Mouse (Mus musculus): ENCODE measurements at regions not wholly inside any gene's neighbourhood (a gene's known extent, or its start where the extent isn't known, plus 50 kb on each side); places are given as distances from the start of the nearest gene placed in this dataset.

DNA sequence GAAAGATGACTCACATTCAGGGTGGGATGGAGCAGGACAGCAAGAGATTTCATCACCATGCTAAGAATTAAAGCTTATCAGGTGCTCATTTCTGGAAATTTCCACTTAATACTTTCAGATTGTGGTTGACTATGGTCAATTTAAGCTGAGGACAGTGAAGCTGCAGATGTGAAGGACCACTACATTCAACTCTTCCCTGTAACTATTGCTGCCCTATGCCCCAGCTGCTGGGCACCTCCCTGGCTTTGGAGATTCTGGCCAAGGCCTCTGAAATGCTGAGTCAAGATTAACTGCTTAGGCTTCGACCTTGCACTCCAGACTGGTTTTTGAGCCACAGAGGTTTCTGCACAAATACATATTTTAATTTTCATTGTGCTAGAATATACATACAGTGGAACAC is 140.4 kb upstream of the Grik3 start:
- DNase-seq, result no peak

DNA sequence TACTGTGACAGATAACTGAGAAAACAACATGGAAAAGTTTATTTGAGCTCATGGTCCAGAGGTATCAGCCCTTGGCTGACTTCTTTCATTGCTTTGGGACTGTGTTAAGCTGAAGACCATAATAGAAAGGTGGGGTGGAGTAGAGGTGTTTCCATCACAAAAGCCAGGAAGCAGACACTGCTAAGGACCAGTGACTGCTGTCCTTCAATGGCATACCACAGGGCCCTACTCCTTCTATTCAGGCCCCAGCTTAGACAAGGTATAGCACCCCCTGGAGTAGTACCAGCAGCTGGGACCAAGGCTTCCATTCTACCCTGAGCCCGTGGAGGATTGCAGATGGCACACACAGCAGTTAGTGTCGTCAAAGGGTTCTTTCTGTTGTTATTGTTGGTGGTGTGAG is 151.4 kb upstream of the Grik3 start:
- DNase-seq, result no peak

DNA sequence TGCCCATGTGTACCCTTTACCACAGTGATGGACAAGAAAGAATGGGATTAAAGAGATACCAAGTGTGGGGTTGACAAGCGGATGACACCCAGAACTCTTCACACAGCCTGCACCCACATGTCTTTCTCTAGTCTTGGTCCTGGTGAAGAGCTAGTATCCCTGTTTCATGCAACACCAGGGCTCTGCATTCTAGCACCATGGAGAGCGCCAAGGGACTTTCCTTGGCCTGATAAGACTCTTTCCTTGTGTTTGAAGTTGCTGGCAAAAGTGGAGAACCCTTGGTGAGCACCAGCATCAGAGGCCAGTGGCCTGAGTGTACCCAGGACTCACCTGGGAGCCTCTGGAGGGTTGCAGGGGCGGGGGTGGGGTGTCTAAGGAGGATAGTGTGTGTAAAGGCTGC is 161.7 kb upstream of the Grik3 start:
- peak; percentile 8 for DNase-seq

DNA sequence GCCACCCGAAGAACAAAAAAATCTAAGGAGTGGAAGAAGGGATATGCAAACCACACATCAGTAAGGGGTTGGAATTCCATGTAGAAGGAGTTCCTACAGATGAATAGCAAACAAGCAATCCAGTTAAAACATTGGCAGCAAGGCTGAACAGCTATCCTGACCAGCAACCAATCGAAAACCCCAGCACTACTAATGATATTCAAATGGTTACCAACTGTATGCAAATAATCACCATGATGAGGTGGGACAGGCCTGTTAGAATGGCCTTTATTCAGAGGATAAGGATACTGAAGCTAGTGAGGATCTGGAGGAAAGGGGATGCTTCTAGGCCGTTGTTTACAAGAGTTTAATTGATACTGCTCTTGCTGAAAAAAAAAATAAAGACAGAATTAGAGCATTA is 166.0 kb upstream of the Grik3 start:
- DNase-seq, result no peak

DNA sequence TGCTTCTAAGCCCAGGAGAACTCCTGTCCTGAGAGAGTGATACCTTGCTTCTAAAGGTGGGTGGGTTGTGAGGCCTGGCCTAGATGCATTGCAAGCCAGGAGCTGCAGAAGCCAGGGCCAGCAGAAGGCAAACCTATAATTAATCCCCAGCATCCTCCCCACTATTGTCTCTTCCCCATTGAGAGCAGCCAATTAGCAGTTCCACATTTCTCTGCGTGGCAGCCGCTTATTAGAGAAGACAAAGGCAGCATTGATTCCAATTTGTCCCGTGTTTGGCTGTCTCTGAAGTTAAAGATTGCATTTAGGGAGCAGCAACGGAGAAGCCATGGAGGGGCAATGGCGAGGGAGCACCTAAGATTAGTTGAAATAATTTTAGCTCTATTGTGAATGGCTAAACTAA is 171.2 kb upstream of the Grik3 start:
- DNase-seq, result no peak

DNA sequence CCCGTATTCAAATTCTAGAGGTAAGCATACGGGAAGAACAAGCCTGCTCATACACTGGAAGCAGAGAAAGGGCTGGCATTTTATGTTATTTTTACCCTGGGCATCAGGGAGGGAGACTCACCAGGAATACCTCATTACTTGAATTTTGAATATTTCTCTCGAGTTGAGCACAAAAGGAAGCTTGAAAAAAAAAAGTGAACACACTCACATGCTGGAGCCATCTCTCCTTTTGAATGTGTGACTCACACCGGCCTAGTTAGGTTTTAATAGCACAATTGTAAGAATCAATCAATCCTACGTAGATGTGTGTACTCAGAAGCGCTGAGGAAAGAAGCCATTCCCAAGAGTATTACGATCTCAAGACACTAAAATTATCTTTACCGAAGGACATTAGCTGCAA is 172.2 kb upstream of the Grik3 start:
- no peak for DNase-seq

DNA sequence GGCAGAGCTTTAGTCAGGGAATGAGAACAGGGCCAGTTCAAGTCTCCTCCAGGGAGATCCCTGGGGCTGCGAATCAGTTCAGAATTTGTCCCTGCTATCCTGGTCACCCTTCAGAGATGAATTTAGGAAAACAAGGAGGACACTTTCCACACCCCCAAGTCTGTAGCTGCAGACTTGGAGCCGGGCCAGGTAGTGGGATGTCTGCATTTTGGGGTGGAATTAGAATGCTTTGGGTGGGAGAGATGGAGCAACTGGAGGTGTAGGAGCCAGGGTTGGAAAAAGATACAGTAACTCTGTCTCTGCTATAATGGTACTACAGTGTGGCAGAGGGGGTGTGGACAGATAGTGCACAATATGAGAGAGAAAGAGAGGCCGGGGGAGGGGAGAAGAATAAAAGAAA is 173.6 kb upstream of the Grik3 start:
- no peak for DNase-seq

DNA sequence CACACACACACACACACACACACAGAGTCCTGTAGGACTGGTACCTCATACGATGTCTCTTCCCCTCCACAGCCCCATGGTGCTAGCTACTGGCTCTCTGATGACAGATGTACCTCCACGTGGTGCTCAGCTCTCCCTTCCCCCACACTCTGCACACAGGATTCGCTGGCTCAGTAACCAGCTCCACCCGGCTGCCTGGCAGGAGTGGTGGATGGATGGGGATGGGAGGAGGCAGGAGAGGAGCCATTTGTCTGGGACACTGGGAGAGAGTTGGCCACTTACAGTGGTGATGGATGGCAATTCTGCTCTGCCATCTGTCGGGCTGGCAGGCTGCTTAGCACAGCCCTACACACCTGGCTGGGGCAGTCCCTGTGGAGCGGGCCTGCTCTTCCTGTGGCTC is 174.7 kb upstream of the Grik3 start:
- DNase-seq, result no peak

DNA sequence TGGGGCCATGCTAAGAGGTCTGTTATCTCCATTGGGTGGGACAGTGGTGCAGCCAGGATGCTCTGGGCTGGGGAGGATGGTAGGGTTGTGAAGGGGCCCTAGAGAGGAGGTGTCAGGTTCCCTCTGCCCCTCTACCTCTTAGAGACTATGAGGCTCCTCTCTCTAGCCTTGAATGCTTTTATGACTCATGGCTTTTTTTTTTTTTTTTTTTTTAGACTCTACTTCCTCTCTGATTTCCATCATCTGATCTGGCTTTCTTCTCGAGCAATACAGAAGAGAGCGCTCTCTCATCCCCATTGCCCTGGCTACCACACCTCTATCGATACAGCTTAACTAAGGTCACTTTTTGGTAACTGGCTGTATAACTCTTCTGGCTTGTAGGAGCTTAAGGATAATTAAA is 176.6 kb upstream of the Grik3 start:
- DNase-seq, result no peak

DNA sequence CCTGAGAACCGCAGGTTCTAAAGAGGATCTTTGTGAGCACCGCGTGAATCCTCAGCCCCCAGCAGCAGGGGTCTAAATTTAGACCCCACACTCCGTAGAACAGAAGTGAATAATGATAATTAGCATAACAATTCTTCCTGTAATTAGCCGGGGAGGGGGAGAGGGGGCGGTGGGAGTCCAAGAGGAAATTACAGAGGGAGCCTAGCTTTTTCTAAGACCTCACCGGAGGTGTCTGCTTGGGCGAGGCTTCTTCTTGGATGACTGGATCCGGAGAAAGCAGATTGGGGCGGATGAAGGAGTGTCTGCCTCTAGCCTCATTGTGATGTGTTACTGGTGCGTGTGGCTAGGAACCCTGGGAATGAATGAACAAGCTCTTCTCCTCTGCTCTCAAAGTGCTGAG is 177.2 kb upstream of the Grik3 start:
- DNase-seq, result no peak

DNA sequence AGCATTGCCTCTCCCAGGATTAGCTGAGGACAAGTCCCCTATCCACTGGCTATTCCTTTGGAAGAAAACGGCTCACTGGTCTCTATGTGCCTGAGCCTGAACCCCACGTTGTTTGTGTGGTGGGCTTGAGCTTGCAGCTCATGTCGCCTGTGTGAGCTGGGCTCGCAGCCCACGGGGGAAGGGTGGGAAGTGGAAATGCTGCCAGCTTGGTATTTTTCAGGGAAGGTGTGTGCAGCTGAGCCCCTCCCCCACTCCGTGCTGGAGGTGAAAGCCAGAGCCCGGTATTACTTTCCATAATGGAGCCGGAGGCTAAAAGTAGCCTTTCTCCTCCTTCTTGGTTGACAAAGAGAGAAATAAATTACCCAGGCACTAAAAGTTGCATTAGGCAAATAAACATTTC is 180.5 kb upstream of the Zc3h12a start:
- no peak for DNase-seq

DNA sequence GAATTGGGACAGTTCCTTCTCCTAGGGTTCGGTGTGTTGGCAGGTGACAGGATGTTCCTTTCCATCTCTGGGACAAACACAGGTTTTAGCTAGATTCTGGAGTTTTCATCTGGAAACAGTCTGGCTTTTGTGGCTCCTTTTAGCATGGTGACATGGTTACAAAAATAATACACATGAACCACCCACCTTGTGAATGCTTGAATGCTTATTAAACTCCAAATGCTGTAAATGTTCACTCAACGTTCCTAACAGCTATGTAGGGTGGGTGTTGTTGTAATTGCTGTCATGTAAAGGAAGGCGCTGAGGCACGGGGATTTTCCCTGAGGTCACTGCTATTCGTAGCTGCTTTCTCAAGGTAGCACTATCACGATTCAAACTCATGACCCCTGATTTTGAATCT is 178.1 kb upstream of the Zc3h12a start:
- no peak for DNase-seq

DNA sequence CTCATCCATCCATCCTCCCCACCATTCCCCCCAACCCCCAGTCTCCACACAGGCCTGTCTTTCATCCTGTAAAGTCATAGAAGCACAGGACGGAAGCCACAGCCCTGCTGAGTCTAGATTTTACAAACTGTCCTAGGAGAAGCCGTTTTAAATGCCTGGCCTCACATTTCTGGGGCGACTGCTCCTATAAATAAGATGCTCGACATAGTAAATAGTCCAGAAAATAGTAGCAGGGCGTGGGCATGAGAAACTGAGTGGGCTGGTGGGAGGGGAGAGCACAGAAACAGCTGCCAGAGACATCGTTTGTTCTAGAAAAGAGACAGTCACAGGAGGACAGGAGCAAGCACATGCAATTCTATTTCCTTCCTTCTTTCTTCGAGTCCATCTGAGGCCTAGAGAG is 175.0 kb upstream of the Zc3h12a start:
- DNase-seq, result no peak

DNA sequence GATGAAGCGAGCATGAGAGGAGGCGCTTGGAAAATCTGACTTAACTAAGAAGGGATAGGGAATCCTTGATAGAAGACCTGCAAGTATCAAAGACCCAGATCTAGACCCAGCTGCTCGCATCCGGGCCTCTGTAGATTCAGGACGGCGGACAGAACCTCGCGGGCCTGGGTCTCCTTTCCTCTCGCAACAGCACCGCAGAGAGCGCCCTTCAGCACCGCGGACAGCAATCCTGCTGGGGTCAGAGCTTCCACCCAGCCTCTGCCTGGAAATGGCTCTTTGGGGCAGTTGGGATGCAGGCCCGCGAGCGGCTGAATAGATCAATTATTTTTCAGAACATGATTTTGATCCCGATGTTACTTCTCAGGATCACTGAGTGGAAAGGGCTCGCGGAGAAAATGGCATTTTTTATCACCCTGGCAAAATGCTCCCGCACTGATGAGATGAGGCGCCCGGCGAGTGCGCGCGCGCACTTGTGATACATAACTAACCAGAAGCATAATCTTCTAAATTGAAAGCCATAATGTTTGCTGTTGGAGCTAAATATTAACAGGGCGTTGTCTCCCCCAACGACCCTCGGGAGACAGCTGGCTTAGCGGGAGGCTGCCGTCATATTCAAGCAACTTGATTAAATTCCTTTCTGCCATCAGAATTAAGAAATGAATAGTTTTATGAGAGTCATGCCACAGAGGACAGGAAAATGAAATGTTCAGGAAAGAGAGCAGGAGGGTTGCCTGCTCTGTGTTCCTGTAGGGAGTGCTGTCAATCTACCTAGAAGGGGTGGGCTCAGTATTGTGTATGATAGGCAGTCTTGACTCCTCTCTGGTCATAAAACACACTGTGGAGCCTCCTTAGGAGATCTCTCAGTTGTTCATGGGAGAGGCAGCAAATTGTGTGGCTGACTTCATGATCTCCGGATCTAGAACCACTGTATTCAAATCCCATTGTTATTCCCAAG is 173.1 kb upstream of the Zc3h12a start:
- peak; percentile 85 for DNase-seq

DNA sequence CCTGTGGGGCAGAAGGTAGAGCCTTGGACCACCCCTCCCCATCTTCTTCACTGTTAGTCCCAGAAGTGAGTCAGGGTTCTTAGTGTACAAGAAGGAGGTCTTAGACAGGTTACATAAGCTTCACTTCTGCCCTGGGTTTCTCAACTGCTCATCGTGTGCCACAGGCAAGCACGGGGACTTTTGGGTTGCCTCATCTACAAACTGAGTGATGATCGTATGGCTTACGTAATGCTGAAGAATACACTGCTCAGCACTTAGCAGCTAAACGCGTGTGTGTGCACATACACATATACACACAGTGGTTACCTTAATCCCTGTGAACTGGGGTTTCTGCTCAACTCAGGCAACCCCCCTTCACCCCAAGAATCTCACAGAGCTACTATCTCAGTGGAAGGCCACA is 163.1 kb upstream of the Zc3h12a start:
- DNase-seq, result no peak

DNA sequence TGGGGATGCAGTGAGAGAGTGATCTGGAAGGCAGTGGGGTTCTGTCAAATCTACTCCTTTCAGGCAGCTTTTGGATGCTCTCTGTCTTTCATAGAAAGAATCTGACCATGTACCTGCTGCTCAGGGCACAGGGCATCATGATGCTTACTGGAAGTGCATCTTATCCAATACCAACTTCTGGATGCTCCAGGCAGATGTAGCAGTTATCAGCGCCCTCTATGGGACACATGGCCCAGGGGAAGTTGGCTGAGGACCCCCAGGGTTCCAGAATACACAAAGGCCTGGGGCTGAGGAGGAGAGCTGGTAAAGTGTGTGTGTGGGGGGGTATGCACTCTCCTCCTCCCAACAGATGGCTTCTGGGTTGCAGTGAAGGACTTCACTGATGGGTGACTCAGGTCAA is 162.1 kb upstream of the Zc3h12a start:
- DNase-seq, result no peak

DNA sequence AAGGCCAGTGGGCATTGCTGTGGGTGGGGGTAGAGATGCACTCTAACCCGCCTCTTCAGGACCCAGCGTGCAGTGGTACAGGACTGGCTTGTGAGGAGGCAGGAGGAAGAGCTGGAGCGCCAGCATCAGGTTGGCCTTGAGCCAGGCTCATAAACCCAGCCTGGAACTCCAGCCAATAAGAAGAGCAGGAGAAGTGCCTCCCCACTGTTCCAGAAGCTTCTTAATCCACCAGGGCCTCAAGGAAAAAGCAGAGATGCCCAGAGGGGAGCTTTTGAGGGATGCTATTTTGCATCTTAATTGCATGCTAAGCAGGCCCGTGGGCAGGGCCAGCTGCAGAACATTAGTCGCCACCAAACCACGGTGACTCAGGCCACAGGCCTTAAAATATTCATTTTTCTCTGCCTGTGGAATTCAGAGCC is 161.4 kb upstream of the Zc3h12a start:
- DNase-seq, result no peak

DNA sequence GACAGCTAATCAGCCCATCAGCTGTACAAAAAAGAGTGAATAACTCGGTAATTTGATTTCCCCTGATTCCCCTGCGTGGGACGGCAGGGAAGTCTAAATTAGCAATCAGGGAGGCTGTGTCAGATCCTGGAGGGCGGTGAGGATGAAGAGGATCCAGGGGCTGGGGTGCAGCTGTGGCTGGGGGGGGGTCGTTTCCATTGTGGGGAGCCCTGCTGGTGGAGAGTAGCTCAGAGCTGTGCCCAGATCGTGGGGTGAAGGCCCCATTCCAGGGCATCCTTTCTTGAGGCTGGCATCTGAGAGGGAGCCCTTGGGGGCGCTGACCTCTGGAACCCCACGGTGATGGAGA is 155.3 kb upstream of the Zc3h12a start:
- no peak for DNase-seq

DNA sequence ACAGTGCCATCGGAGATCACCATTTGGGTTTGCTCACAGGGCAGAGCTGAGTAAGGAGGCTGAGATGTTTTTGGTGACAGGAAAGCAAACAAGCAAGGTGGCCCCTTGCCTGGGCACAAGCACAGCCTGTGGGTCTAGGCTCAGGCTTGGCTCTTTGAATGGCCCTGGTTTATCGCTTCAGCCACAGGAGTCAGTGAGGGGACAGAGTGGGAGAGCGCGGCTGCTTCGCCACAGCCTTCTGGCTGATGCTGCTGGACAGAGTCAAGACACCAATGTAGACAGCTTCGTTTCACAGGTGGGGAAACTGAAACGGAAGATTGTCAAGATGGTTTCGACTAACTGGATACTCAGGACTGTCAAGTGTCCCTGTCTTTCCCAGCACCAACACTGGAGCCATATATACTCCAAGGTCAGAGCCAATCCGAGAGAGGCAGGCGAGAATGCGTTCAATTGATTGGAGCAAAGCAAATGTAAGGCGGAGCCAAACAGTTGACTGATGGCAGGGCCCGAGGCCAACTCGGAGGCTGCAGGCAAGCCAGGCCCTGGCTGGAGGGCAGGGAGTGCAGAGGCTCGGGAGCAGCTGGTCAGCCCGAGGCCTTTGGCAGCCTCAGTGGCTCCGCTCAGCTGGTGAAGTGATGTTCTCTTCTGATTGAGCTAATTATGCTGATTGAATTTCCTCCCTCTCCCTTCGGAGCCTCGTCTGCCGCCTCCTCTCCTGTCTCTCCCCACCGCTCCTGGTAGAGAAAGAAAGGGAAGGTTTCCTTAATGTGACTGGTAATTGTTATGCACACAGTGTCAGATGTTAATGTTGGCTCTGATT is 154.7 kb upstream of the Zc3h12a start:
- peak; percentile 13 for DNase-seq

DNA sequence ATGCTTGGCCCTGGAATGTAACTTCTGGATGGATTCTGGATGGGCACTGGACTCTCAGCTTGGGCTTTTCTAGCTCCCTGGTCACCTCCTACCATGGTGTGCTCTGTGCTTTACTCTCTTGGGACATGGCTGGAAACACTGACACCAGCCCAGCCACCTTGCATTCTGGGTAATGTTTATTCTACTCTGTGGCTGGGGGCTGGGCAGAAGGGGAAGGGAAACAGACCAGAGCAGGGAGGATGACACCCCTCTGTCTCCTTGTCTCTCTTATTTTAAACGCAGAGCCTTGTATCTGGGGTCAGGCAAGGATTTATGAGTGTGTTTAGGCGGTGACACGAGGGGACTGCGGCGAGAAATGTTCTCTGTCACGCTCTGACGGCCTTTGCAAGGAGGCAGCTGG is 151.5 kb upstream of the Zc3h12a start:
- DNase-seq, result no peak

DNA sequence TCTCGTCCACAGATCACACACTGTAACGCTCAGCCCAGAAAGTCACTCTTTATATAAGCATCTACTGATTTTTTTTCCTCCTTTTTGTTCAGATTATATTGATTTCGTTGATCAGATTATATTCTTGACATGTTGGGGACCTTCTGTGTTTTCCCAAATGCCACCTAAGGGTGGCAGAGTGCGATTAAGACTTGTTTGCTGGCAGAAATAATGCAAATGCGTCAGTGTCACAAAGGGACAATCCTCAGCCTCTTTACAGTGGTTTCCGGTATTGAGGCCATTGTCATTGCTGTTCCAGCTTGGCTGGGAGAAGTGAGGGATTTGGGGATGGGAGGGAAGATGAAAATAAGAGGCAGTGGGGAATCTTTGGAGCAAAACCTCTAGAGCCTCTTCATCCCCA is 149.2 kb upstream of the Zc3h12a start:
- DNase-seq, result no peak

DNA sequence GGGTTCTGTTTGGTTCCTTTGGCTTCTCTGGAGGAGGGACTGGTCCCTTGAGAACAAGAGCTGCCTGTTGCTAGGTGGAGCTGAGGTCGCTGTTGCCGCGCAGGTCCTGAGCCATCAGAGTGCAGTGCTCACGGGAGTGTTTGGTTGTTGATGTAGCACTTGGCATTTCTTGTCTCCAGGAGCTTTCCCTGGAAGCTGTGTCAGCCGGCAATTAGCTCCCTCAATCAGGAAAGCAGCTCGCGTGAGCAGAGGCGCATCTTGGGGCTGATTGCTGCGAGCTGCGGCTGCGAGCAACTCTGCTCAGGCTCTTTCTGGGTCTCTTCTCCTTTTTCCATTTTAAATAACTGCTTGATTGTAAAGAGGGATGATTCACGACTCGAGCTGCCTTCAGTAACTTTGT is 147.6 kb upstream of the Zc3h12a start:
- DNase-seq, result no peak

DNA sequence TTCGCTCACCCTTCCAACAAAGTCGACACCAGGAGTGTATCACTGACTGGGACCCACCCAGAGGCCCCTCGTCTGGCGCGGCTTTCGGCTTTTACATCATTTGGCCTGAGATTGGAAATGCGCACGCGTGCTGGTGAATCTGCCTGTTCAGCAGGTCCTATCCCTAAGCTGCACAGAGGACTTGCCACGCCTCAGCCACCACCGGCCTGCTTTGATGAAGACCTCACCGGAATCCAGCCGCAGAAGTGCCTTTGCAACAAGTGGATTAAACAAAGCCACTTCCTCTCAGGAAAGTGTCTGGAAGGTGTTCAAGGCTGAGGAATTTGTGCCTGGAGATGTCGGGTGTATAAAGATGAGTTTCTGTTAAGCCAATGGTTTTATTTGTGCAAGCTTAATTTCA is 143.3 kb upstream of the Zc3h12a start:
- DNase-seq, result no peak

DNA sequence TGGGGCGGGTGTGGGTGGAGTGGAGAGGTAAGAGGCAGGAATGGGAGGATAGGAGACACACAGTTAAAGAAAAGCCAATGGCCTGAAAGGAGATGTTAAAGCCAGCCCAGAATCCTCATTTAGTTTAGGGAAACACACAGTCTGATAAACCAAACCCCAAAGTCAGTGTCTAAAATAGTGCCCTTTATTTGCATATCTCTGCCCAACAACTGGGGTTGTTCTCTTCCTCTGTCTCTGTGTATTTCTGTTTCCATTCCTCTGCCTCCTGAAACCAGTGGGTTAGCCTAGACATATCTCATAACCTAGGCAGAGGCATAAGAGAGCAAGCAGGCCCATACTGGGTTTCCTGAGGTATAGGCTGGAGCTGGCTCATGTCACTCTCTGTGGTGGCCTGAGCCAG is 138.6 kb upstream of the Zc3h12a start:
- no peak for DNase-seq
